Mouse (Mus musculus) ES-E14 (cell line): ENCODE data around the gene Parp14. TPM values are rescaled to one million over a fixed set of nuclear protein-coding genes. Genes with fewer than 3 reads are reported as not detected.

Experiments used
- DNase-seq: peaks from one replicate; pipeline ENCODE4 v3.0.0-alpha.2; 2013; ENCODE audit warnings: low read depth, low spot score
- H3K27ac ChIP-seq: 2 replicates; pipeline ENCODE4 v1.5.1; 2012; ENCODE audit warnings: low read depth, mild to moderate bottlenecking, low read length, moderate library complexity, mixed read lengths; ENCODE audit not compliant: poor library complexity, insufficient read depth, severe bottlenecking
- H3K36me3 ChIP-seq: 2 replicates; pipeline ENCODE4 v1.6.1; 2012; ENCODE audit warnings: mild to moderate bottlenecking, low read length, moderate library complexity, mixed read lengths; ENCODE audit not compliant: control insufficient read depth, poor library complexity, insufficient read depth, severe bottlenecking
- H3K4me1 ChIP-seq, 2 experiments: fragments of 150-350 bp in 1 of 2; sonication (generic) in 1 of 2; 2 replicates each; pipeline ENCODE4 v1.6.1; 2012; ENCODE audit warnings: low read length in 2 of 2, mild to moderate bottlenecking in 1 of 2, mixed read lengths in 1 of 2; ENCODE audit not compliant: control insufficient read depth in 2 of 2, insufficient read depth in 2 of 2, poor library complexity in 1 of 2
- H3K4me3 ChIP-seq, 2 experiments: fragments of 150-350 bp in 1 of 2; sonication (generic) in 1 of 2; 2 replicates each; pipeline ENCODE4 v1.5.1; 2012; ENCODE audit warnings: low read length in 2 of 2, low read depth in 1 of 2, mild to moderate bottlenecking in 1 of 2, mixed read lengths in 1 of 2; ENCODE audit not compliant: insufficient read depth in 1 of 2, poor library complexity in 1 of 2, severe bottlenecking in 1 of 2
- H3K9ac ChIP-seq: 2 replicates; pipeline ENCODE4 v1.6.1; 2012; ENCODE audit warnings: low read depth, mild to moderate bottlenecking, low read length, mixed read lengths; ENCODE audit not compliant: poor library complexity, insufficient read depth, severe bottlenecking
- H3K9me3 ChIP-seq: fragments of 150-350 bp; sonication (generic); 2 replicates; pipeline ENCODE4 v1.6.1; 2012; ENCODE audit warnings: low read depth, mild to moderate bottlenecking, low read length; ENCODE audit not compliant: control insufficient read depth, insufficient read depth
- CHD2 ChIP-seq: IDR thresholded peaks from 2 replicates; pipeline ENCODE4 v1.6.1; 2014; ENCODE audit warnings: mild to moderate bottlenecking, low read depth, low read length, inconsistent platforms
- HCFC1 ChIP-seq: IDR thresholded peaks from 2 replicates; pipeline ENCODE4 v1.6.1; 2012; ENCODE audit warnings: low read length, inconsistent platforms, borderline replicate concordance; ENCODE audit not compliant: insufficient read depth
- MAFK ChIP-seq: IDR thresholded peaks from 2 replicates; pipeline ENCODE4 v1.6.1; 2014; ENCODE audit warnings: mild to moderate bottlenecking, low read depth, low read length, inconsistent platforms; ENCODE audit not compliant: insufficient read depth
- ZC3H11A ChIP-seq: IDR thresholded peaks from 2 replicates; pipeline ENCODE4 v1.6.1; 2012; ENCODE audit warnings: low read depth, mild to moderate bottlenecking, inconsistent platforms, low read length, borderline replicate concordance
- ZNF384 ChIP-seq: IDR thresholded peaks from 2 replicates; pipeline ENCODE4 v1.6.1; 2012; ENCODE audit warnings: low read depth, low read length, inconsistent platforms
- in situ Hi-C, 2 experiments: fragments of 600-800 bp; cut with MboI; formaldehyde crosslinking; loops; one replicate each; pipeline ENCODE4 v1.15.1; 2025; ENCODE audit warnings: low sequenced_read_pairs in 2 of 2, inconsistent platforms in 1 of 2; ENCODE audit not compliant: unreplicated experiment in 2 of 2
- total RNA-seq: library from RNA; depleted of rRNA; stranded (reverse); fragments of 300-350 nt; gene quantifications from 2 replicates; pipeline ENCODE4 v1.2.3, GENCODE M21; 2012

The Parp14 gene
- total RNA-seq, 1 experiment, result 2.5 TPM

DNA sequence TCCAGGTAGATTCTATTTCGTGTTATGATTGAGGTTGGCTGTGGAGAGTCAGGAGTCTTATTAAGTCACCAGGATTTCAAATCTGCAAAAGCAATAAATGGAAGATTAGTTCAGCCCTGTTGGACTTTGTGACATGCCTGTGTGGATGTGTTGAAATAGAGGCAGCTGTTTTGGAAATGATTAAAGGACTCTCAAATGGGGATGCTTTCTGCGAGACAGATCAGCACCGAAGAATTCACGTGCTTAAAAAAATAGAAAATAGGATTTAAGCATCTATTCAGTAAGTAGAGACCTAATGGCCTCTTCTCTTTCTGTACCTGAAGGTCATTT is 63.7 kb downstream of the Parp14 start:
- no peak overlapping the region for H3K27ac ChIP-seq
- in situ Hi-C loops, result no loop called here
- TF ChIP-seq CHD2, result no peak
- no peak for TF ChIP-seq HCFC1
- no peak for TF ChIP-seq MAFK
- no peak for TF ChIP-seq ZC3H11A
- TF ChIP-seq ZNF384, result no peak
- no peak overlapping the region for H3K4me3 ChIP-seq
- DNase-seq, result no peak
- H3K4me1 ChIP-seq, result no peaks in the 10 kb centered on the region; a peak in 1 of 4 replicates
- H3K9ac ChIP-seq, result no peak overlapping the region
- H3K9me3 ChIP-seq, result 0 out of 2 replicates have a peak, but pooled peaks cover 3% of the 10 kb centered on the region
- H3K36me3 ChIP-seq, result peaks cover 34% of the 10 kb centered on the region

DNA sequence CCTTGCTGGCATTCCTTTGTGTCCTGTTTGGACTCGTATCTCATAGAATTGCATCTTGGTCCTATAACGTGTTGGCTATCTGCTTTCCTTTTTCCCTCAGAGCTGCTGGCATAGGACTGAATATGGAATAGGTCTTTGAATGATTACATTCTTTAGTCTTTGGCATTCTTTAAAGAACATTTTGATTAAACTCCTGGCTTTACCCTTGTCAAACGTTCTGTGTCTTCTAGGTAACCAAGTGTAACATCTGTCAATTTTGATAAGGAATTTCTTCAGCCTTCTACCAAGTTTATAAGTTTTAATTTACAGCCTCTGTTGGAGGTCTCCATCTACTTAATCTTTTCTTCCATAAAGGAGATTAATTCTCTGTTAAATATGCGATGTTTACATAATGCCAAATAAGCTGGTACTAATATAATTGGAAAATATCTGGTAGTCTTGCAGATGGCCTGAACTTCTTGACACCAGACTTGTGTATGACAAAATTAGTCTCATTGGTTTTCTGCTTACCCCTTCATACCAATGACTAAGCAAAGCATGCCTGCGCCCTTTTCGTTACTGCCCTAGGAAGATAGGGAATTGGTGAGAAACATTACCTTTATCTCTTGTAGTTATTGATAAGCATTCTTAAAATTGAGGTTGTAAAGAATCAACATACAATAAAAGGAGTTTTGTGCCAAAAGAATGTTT is 64.2 kb downstream of the Parp14 start:
- no peak overlapping the region for H3K27ac ChIP-seq
- no peak for DNase-seq
- H3K9ac ChIP-seq, result no peak overlapping the region
- H3K4me1 ChIP-seq, result no peaks in the 10 kb centered on the region; a peak in 1 of 4 replicates
- 0 out of 2 replicates have a peak, but pooled peaks cover 3% of the 10 kb centered on the region for H3K9me3 ChIP-seq
- no peak overlapping the region for H3K4me3 ChIP-seq
- peaks cover 33% of the 10 kb centered on the region for H3K36me3 ChIP-seq
- TF ChIP-seq HCFC1, result no peak
- no peak for TF ChIP-seq ZC3H11A
- TF ChIP-seq CHD2, result no peak
- in situ Hi-C loops, result no loop called here

DNA sequence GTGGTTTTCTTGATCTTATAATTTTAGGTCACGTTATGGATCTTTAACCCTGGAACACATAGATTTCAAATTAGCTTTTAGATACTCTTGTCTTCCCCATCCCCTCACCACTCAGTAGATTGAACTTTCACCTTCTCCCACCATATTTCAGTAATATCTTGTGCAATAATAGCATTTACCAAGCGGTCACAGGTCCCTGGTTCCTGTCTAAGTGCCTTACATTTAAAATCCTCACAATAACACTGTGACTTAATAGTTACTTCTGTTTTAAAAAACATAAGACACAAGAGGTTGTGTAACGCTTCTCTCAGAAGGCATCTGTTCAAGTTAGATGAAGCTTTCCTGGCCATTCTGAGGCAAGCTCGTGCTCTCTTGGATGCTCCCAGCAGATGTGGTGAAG is 67.6 kb downstream of the Parp14 start:
- TF ChIP-seq HCFC1 (no peak), ZC3H11A (no peak), ZNF384 (no peak), CHD2 (no peak), MAFK (no peak)
- H3K27ac ChIP-seq, result no peak overlapping the region
- H3K36me3 ChIP-seq, result peaks cover 45% of the 10 kb centered on the region
- H3K4me1 ChIP-seq, result peaks cover 0 to 2% of the 10 kb centered on the region in 2 experiments; a peak in 1 of 4 replicates
- DNase-seq, result no peak
- H3K9ac ChIP-seq, result no peak overlapping the region
- 0 out of 2 replicates have a peak, but pooled peaks cover 2% of the 10 kb centered on the region for H3K9me3 ChIP-seq
- H3K4me3 ChIP-seq, result no peak overlapping the region
- in situ Hi-C loops, result no loop called here

DNA sequence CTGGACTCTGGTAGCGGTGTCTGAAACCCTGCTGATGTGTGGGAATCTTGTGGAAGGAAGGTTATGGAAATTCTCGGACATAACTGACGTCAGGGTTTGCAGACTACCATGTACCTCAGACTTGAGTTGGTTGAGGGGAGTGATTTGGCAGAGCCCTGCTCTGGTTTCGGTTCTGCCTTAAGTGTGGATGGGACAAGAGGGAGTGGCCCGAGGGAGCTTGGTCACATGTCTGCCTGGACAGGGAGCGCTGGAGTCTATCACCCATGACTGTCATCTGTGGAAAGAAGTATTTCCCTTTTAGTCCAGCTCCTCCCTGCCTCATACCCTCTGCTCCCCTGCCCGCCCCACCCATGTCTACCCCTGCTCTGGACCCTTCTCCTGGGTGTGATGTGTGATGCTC is 69.2 kb downstream of the Parp14 start:
- H3K27ac ChIP-seq, result no peak overlapping the region
- H3K36me3 ChIP-seq, result peaks cover 53% of the 10 kb centered on the region
- no peak overlapping the region for H3K4me3 ChIP-seq
- H3K9me3 ChIP-seq, result no peaks in the 10 kb centered on the region
- in situ Hi-C loops, result no loop called here
- peaks cover 0 to 2% of the 10 kb centered on the region in 2 experiments; a peak in 1 of 4 replicates for H3K4me1 ChIP-seq
- DNase-seq, result no peak
- no peak overlapping the region for H3K9ac ChIP-seq
- no peak for TF ChIP-seq HCFC1

DNA sequence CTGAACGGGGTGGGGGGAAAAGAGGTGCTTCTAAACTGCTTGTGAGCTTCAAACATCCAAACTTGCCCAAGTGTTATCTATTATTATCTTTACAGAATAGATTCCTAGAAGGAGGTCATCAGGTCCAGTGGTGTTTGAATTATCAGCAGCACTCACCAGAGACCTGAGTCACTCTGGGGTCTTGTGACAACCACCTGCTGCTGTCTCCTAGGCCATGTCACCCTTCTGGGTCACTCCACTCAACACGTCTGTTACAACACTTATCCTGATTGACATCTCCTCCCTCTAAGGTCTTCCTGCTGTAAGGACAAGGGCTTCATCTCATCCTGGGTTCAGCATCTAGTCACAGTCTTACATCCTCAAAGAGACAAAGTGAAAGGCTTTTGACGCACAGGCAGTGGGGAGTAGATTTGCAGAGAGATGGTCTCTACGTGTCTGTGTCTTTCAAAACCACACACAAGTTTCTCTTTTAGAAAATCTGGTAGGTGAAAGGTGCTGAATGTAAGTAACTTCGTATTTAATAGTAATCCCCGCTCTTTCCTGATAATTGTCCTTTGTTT is 79.3 kb downstream of the Parp14 start:
- no peak overlapping the region for H3K9ac ChIP-seq
- peaks cover 37% of the 10 kb centered on the region for H3K36me3 ChIP-seq
- no peaks in the 10 kb centered on the region; the same call in 1 of the 2 replicates for H3K9me3 ChIP-seq
- DNase-seq, result no peak
- no peak overlapping the region for H3K27ac ChIP-seq
- no peak overlapping the region for H3K4me3 ChIP-seq
- H3K4me1 ChIP-seq, result no peaks in the 10 kb centered on the region
- in situ Hi-C loops, result no loop called here
- TF ChIP-seq ZNF384 (no peak), MAFK (no peak), HCFC1 (no peak), CHD2 (no peak), ZC3H11A (no peak)
